Mouse (Mus musculus) c-Kit-negative CD71-positive TER-119-positive erythroid progenitor cells, embryonic 14.5 days (primary cell): Measurements from ENCODE around the gene Uqcrfs1.
A peak's percentile ranks its signal among the peaks of the same experiment; 100 is the strongest.

Source experiments
- DNase-seq: peaks from one replicate; pipeline ENCODE4 v3.0.0-alpha.2; 2013; ENCODE audit warnings: low read depth, low spot score

Uqcrfs1 gene

DNA sequence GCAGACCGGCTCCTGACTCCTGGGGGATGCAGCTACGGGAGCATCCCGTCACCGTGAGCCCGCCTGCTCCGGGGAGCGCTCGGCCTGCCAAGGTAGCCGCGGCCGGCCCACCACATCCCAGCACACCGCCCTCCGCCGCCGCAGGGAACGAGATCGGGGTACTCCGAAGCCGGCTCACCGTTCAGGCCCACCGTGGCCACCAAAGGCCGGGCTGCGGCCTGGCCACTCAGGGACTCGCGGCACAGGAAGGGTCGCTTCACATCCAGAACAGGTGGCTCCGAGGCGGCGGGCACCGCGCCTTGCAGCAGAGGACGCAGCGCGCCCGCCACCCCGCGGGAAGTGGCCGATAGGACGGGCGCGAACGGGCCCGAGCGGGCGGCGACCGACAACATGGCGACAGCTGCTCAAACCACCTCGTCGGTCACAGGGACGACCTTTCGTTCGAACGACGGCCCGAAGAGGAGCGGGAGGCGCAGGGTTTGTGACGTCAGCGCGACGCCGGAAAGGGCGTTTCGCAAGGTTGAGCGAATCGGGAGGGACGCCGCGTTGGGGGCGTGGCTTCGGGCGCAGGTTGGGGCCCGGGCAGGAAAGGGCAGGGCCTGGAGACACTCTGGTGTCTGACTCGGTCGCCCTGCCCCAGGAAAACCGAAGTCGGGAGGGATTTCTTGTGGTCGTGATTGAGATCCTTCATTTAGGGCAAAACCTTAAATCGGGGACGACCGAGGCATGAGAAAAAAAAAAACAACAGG, at the start of gene Uqcrfs1:
TSS of gene Uqcrfs1 (minus strand) at position 507 of the 749 bp plus-strand sequence.
- peak; percentile 91 for DNase-seq

DNA sequence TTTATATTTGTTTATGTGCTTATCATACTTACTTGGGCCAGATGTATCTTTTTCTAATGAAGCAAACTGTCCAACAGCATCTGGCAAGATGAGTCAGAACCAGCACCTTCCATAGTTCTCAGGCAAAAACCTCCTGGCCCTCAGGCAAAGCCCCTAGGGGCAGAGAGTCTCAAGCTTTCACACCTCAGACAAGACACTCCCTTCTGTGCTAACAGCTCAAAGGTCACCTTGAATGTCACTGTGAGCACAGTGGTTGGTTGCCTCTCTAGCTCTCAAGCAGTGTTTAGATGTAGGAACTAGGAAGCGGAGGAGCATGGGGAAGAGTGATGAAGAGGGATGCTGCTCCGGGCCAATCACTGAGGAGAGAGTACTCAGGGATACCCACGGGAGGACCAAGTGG, 40.6 kb upstream of the Uqcrfs1 start:
- no peak for DNase-seq

DNA sequence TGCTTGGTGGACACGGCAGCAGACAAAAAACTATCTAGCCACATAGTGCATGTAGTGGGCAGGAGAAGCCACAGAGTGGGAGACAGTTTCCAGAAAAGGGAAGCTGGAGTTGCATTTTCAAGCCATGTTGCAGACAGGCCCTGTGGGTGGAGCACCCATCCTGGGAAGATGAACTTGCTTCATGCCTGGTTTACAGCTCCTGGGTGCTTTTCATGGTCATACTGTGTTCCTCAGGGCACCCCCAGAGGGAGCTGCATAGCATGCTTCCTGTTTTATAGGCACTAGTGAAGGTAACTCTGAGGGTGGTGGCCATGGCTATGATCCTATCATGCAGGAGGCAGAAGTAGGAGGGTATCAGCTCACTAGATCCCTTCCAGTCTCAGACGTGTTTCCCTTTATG, 37.4 kb upstream of the Uqcrfs1 start:
- no peak for DNase-seq

DNA sequence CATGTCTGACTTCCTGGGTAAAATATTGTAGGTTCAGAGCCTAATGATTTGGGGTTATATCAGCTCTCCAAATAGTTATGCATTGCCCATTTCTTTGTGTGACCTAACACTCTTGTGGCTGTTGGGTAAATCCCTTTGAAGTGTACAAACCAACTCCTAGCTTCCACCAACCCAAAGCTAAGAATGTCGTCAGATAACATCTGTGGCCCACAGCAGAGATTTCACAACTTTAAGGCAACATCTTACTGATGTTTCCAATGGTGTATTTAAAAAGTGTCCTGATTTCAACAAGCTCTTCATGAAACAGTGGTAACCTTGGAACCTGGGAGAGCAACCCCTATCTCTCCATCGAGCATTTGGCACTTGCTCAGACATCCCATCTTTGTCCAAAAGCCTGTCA, 33.6 kb upstream of the Uqcrfs1 start:
- DNase-seq = no peak

DNA sequence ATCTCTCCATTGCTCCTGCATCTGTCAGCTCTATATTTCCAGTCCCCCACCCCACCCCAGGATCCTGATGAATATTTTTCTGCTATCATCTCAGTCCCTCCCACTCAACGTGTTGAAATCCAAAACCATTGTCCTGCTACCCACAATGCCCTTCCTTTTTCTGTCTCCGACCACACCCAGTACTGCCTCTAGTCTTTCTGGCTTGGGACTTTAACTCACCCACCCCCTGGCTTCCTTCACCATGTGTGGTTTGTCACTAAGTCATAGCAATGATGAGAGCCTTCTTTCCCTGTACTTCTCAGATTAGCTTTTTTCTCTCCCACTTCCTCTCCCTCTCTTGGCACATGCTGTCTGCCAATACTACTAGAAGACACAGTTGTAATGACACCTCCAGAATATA, 31.7 kb upstream of the Uqcrfs1 start:
- no peak for DNase-seq

DNA sequence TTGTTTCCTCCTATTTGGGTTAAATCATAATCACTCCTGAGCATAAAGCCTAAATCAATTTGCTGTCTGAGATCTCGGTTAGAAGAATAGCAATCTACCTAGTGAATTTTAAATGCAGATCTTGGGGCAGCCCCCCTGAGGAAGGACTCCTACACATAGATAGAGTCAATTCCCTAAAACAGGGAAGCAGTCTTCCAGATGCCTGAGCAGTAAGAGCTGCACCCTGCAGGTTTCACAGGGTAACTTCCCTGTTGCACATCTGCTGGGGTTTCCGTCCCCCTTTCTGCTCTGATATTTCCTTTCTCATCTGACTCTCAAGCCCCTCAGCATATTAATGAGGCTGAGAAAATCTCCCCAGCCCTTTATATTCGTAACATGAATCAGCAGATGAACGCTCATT, 27.8 kb upstream of the Uqcrfs1 start:
- DNase-seq = no peak

DNA sequence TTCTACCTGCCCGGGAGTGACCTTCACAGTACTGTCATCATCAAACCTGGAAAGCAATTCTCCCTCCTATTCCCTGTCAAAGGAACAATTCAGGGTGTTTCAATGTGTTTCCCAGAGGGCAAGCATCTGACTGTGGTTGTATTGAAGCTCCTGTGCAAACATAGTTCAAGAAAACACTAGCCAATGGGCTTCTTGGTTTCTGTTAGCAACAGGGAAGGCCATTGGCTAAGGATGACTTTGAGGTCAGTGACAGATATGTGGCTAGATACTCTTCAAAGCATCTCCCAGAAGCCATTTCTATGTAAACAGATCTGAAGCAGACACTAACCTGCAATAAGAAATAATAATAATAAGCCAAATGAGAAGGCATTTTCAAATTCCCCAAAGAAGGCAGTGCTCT, 25.0 kb upstream of the Uqcrfs1 start:
- DNase-seq = no peak

DNA sequence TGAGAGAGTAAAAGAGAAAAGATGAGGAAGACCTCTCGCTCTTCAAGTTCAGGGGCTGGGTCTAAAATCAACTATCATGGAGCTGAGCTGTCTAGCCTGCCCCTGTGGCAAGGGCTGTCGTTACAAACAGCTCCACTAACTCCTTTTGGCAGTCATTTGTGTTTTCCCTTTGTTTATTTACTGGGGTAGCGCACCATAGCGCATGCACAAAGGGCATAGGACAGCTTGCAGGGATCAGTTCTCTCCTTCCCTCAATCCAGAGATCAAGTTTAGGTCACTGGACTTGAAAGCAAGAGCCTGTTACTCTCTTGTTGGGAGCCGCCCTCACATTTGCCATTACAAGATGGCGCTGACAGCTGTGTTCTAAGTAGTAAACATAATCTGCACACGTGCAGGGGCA, 22.4 kb upstream of the Uqcrfs1 start:
- no peak for DNase-seq

DNA sequence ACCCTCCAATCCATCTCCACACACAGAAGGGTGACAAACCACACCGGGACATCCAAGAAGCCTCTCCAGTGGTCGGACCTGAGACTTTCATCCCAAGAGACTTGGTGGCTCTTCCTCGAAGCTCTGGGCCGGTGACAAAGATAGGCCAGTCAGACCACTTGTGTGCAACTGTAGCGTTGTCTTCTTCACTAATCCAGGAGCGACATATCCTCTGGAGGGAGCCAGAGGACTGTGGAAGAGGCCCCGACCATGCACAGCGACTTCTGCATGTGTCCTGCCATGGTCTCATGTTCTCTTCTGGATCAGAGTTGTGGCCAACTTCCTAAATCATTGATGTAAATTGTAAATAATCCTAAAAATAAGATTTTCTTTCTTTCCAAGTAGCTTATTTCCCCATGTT, 21.6 kb upstream of the Uqcrfs1 start:
- DNase-seq = no peak

DNA sequence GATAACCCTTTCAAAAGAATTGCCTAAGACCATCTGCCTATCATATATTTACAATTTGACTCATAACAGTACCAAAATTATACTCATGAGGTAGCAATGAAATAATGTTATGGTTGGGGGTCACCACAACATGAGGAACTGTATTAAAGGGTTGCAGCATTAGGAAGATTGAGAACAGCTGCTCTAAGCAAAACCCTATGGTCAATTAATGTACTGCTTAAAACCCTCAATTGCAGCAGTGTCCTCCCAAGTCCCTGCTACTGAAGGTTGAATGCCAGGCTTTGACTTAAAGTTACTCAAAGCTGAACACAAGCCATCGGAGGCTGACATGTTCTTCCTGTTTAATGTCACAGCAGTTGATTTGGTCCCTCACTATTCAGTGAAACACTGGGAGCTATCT, 15.4 kb upstream of the Uqcrfs1 start:
- DNase-seq = no peak

DNA sequence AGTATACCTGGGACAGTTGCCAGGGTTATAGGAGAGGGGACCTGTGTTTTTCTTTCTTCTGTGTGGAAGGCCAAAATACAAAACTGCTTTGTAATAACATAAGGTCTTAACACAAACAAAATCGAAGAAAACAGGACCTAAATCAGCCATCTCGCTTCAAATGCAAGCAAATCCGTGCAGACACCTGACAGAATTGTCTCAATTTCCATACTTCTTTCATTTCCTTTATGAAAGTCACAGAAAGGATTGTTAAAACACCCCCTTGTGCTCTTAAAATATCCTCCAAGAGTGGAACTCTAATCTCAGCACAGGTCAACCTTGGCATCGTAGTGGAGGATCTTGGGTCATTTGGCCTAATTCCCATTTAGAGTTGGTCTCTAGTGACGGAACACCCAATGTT, 14.9 kb upstream of the Uqcrfs1 start:
- DNase-seq = no peak

DNA sequence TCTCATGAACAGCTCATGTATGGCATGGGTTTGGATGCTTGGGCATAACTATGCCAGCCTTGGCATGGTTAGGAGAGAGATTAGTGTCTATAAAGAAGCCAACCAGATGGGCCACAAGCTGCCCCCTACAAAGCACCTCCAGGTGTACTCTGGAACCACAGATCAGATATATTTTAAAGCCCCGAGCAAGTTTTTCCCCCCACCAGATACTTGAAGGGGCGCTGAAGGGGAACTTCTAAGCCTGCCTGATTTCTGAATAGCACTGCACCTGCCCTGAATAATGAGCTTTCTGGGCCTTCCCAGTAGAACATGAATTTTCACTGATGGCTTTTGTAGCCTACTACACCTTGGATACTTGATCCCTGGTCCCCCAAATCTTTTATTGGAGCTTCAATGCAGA, 12.6 kb upstream of the Uqcrfs1 start:
- no peak for DNase-seq

DNA sequence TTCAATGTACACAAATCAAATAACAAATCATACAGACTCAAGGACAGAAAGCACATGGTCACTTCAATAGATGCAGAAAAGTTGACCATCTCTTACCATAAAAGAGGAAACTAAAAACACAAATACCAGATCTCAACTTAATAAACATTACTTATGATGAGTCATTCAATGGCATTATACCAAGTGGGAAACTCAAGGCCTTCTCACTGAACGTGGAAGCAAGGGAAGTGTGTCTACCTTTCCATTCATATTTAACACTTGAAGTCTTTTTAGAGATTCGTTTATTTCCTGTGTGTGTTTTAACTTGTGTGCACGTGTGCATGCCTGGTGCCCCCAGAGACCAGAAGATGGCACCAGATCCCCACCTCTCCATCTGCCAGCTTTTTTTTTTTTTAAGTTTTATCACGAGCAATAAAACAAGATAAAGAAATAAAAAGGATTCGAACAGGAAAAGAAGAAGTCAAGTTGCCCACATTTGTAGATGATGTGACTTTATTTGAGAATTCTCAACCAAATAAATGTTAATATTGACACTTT, 8.0 kb upstream of the Uqcrfs1 start:
- DNase-seq = no peak

DNA sequence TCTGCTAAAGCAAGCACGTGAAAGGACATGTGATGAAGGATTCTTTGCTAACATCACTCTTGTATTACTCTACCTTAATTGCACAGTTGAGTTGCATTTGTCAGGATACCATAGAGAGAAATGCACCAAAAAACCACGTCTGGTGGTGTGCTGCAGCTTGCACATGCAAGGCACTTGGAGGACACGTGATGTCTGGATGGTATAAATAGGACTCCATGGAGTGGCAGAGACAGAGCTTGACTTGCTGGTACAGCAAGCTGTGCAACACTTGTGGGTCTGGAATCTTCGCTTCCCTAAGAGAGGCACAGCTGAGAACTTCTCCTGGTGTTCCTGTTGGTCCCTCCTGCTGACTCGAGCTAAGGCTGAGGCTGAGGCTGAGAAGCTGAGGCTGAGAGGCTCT, 4.2 kb upstream of the Uqcrfs1 start:
- DNase-seq = no peak

DNA sequence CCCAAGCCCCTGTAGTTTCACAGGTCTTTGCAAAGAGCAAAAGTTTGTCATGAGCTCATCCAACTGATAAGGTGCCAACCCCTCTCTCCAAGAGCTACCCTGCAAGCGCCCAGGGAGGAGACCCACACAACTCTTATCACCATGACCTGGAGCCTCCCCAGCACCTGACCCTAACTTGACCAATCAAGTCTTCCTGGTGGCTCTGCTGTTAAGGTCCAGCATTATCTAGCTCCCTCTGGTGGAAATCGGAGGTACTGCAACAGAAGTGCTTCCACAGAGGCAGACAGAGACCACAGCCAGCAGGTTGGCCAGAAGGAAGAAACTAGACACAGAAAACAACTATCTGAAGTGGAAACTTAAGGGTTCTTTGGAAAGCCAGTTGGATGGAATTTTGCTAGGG, 3.7 kb upstream of the Uqcrfs1 start:
- DNase-seq = peak; percentile 75

DNA sequence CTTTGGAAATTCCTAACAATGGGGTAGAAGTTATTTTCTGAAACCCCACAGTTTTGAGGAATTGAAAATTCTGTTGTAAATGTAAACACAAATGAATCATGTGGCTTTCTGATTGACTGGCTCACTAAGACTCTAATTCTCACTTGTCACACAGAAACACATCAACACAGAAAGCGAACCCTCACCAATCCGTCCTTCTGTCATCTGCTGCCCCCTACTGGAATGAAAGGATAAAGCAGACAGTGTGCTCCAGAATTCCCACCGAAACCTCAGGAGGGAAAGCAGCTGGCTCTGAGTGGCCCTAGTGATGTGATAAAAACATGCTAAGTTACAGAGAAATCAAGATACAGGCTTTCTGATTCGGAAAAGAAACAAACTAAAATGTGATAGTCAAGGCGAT, 14.4 kb downstream of the Uqcrfs1 start:
- DNase-seq = no peak

DNA sequence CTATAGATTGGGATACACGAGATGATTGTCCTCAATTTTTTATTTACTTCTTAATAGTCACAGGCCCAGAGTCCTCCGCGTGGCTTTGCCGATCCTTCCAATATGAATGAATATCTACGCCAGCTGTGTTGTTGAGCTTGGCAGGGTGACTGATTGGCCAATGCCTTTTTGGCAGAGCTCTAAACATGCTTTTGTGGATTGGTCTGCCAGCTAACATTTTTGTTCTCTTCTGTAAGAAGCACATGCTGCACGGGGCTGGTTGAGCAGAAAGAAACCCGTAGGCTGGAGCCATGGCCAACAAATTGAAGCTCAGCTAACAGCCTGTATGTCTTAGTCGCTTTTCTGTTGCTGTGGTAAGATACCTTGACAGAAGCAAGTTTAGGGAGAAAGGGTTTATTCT, 20.2 kb downstream of the Uqcrfs1 start:
- no peak for DNase-seq

DNA sequence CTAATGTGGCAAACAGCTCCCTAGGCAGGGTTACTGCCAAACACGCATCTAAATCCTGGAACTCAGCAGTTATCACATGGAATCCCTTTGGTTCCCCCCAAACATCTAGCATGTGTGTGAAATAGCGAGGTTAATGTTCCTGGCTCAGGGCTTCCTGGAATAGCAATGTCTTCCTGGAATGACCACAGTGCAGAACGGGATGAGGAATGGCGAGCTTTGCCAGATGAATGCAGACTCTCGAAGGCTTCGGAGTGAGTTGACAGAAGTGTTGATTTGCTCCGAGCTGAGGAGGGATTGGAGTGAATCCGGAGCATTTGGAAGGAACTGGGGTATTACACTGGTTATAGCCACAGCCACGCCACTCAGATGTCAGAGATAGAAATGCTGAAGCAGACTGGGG, 21.2 kb downstream of the Uqcrfs1 start:
- no peak for DNase-seq

DNA sequence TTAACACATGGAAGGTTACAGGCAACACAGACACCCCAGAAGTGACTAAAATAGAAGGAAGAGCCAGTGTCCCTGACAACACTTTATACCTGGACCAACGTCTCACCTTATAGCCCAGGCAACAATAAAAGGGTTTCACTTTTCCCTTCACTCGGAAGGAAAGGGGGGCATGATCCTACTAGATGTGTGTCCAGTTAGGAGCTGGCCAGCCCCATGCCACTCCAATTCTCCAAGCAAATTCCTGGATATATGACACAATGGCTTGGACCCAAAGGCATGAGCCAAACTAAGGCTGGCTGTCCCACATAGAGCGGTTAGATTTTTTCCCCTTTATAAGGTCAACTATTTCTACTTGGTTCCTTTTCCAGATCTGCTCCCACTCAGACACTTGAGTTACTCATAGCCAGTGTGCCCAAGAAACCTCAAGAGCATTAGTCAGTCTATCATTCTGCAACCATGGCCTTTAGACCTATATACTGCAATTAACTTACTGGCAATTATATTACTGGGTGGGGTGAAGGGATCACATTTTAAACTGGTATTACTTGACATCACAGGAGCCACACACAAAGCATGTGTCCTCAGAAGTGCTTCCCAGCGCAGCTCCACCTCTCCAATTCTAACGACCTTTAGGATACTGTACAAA, 21.8 kb downstream of the Uqcrfs1 start:
- no peak for DNase-seq

DNA sequence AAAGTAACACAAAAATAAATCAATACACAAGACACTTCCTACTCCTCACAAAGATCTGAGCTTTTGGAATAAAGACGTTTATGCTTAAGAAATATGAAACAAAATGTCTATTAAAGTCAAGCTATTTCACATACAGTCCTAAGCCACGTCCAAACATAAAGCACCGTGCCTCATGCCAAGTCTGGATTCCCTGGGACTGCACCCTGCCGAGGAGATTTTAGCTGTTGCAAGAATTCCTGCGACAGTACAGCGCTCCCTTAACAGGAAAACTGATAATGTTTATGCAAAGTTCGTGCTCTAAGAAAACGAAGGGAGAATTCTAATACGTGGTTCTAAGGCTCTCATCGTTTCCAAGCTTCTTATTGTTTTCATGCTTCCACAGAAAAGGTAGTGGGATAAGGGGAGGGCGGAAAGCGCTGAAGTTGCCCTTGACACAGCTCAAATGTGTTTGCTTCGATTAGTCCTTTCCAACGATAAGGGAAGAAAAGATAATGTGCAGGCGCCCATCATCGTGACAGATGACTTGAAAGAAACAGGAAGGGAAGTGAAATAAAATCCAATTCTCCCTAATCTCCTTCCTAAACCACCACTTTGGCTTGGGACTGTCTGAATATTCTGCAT, 23.8 kb downstream of the Uqcrfs1 start:
- DNase-seq = no peak

DNA sequence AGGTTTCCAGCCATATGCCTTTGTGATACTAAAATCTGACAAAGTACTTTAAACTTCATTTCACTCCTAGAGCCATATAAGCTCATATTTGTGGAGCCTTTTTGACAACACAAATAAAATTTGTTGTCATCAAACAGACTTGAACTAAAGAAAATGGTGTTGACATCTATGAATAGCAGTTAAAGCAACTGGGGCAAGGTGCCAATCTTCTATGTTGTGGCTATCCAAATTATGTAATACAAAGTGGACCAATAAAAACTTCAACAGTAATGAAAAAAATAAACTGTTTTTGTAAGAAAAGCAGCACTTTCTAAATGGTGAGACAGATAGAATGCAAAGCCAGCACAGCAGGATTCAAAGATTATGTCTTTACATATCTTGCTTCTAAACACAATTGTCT, 27.0 kb downstream of the Uqcrfs1 start:
- DNase-seq = no peak

DNA sequence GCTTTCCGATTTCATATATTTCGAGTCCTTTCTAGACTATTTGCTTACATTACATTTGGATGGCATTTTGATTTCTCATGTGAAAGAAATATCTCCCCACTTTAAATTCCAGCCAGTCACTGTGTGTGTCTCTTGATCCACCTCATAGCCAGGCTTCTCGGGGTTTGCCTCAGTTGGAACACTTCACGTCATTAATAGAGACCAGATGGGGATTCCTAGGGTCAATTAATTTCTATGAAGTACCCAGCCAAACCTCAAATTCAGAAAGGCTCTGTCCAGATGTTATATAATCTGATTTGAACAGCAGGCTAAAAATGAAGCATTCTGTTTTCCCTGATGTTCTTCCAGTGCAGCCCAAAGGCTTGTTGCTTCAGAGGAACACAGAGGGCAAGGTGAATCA, 37.5 kb downstream of the Uqcrfs1 start:
- DNase-seq = no peak

DNA sequence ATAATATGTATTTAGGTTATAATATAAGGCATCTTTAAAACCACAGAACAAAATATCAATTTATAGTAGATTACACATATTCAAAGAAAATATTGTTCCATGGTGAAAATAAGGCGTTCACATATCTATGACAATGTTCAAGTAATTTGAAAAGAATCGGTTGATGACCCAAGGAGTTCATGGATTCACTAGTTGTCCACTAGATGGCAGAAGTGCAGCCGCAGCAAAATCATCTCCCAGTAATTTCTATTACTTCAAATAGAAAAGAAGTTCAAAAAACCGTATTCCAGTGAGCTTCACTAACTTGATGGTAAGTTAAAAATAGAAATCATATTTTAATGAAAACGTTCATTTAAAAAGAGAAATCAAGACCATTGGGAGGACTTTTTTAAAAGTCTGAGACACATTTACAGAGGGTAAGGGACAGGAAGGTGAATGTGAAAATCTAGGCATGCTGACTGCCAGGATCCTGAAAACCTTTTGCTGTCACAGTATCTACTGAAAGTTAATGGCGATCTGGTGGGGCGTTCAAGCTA, 43.2 kb downstream of the Uqcrfs1 start:
- no peak for DNase-seq
